ENCODE assay signal across 8 mouse cellular contexts in genomic region chr7:80587684-80588083, GRCm38 (mm10). TPM values are rescaled to one million over a fixed set of nuclear protein-coding genes. Genes with fewer than 3 reads are reported as not detected.
DNase-seq lines count a peak whose midpoint lies in the region; ATAC-seq and TF ChIP-seq lines count a peak whose summit lies in the region.

No protein-coding gene starts in this region.

- H3K79me2 ChIP-seq in heart, adult 2 months (replicated peaks; ENCODE audit: control insufficient read depth, insufficient read depth, low read length): no peaks in the 10 kb centered on the region

- TF ChIP-seq CTCF in heart, adult 2 months (IDR thresholded peaks at IDR 0.05): no peak

- peak; percentile 42; the same call in 1 of the 2 replicates for ATAC-seq in forebrain, embryonic 11.5 days (replicated peaks; ENCODE audit: low FRiP score)
- no peak for ATAC-seq in forebrain, embryonic 15.5 days (replicated peaks)
- ATAC-seq in kidney, embryonic 16.5 days (ENCODE audit: low FRiP score, low TSS enrichment): peak; percentile 49
- no peak for ATAC-seq in neural tube, embryonic 11.5 days (ENCODE audit: insufficient read depth, low FRiP score, low TSS enrichment)
- no peak for ATAC-seq in frontal cortex, adult (ENCODE audit: low TSS enrichment)

- DNase-seq in forebrain, embryonic 11.5 days (ENCODE audit: low spot score): no peak
- peak; percentile 47 to 52 for DNase-seq in heart, adult 2 months
- DNase-seq in neural tube, embryonic 11.5 days (ENCODE audit: low spot score): peak; percentile 41
- no peak for DNase-seq in urinary bladder, postnatal 36 days (ENCODE audit: low spot score in 2 of 2)
- DNase-seq in frontal cortex, postnatal 10 days (ENCODE audit: low spot score in 2 of 2): no peak

- H3K4me2 ChIP-seq in forebrain, embryonic 11.5 days (ENCODE audit: low read depth, low read length, severe bottlenecking): peak overlapping the region; percentile 33; the same call in 1 of the 2 replicates
- H3K4me2 ChIP-seq in forebrain, embryonic 15.5 days (replicated peaks): no peak overlapping the region
- H3K4me2 ChIP-seq in kidney, embryonic 16.5 days (replicated peaks; ENCODE audit: low read depth, low read length): peak overlapping the region; percentile 41
- peak overlapping the region; percentile 36 for H3K4me2 ChIP-seq in neural tube, embryonic 11.5 days (ENCODE audit: low read depth)

- H3K36me3 ChIP-seq in forebrain, embryonic 11.5 days (ENCODE audit: control insufficient read depth, insufficient read depth, low read length): no peaks in the 10 kb centered on the region; the same call in 1 of the 2 replicates
- H3K36me3 ChIP-seq in forebrain, embryonic 15.5 days: peaks cover 42% of the 10 kb centered on the region
- no peaks in the 10 kb centered on the region for H3K36me3 ChIP-seq in heart, adult 2 months (ENCODE audit: control insufficient read depth, insufficient read depth, low read length)
- H3K36me3 ChIP-seq in kidney, embryonic 16.5 days (ENCODE audit: insufficient read depth, low read length): peaks cover 37% of the 10 kb centered on the region
- peaks cover 4% of the 10 kb centered on the region; the same call in 1 of the 2 replicates for H3K36me3 ChIP-seq in neural tube, embryonic 11.5 days (ENCODE audit: control insufficient read depth, insufficient read depth, low read length)

- TF ChIP-seq POLR2A in heart, adult 2 months (IDR thresholded peaks at IDR 0.05; ENCODE audit: insufficient read depth, low read depth, low read length): no peak

- no peaks in the 10 kb centered on the region for H3K27me3 ChIP-seq in forebrain, embryonic 11.5 days (ENCODE audit: control insufficient read depth, insufficient read depth, low read length)
- no peaks in the 10 kb centered on the region for H3K27me3 ChIP-seq in forebrain, embryonic 15.5 days
- H3K27me3 ChIP-seq in heart, adult 2 months (ENCODE audit: control insufficient read depth, insufficient read depth, low read length): no peaks in the 10 kb centered on the region
- no peaks in the 10 kb centered on the region for H3K27me3 ChIP-seq in kidney, embryonic 16.5 days (ENCODE audit: insufficient read depth, low read length)
- no peaks in the 10 kb centered on the region for H3K27me3 ChIP-seq in neural tube, embryonic 11.5 days (ENCODE audit: control insufficient read depth, insufficient read depth, low read length)

- no peak for TF ChIP-seq EP300 in heart, adult 2 months (IDR thresholded peaks at IDR 0.05; ENCODE audit: insufficient read depth, low read depth, low read length)

- no peak overlapping the region for H3K4me3 ChIP-seq in forebrain, embryonic 11.5 days (ENCODE audit: low read depth, low read length)
- no peak overlapping the region for H3K4me3 ChIP-seq in forebrain, embryonic 15.5 days
- H3K4me3 ChIP-seq in heart, adult 2 months: 0 out of 2 replicates have a peak overlapping the region, but pooled peaks have one; percentile 21
- peak overlapping the region; percentile 20 for H3K4me3 ChIP-seq in kidney, embryonic 16.5 days (ENCODE audit: low read length)
- H3K4me3 ChIP-seq in neural tube, embryonic 11.5 days (ENCODE audit: low read depth, low read length): no peak overlapping the region

- H3K9me3 ChIP-seq in forebrain, embryonic 11.5 days (ENCODE audit: control insufficient read depth, low read length): no peaks in the 10 kb centered on the region
- no peaks in the 10 kb centered on the region for H3K9me3 ChIP-seq in forebrain, embryonic 15.5 days
- H3K9me3 ChIP-seq in kidney, embryonic 16.5 days (ENCODE audit: low read length): no peaks in the 10 kb centered on the region
- no peaks in the 10 kb centered on the region for H3K9me3 ChIP-seq in neural tube, embryonic 11.5 days (ENCODE audit: control insufficient read depth, low read length)

- 30% methylated on average over 10 of the region's 10 CpGs for WGBS in forebrain, embryonic 11.5 days
- WGBS in forebrain, embryonic 15.5 days: 35% methylated on average over 10 of the region's 10 CpGs
- WGBS in heart, adult 2 months: 17% methylated on average over 10 of the region's 10 CpGs
- 9% methylated on average over 10 of the region's 10 CpGs for WGBS in kidney, embryonic 16.5 days
- 35% methylated on average over 10 of the region's 10 CpGs for WGBS in neural tube, embryonic 11.5 days

- intact Hi-C loops in heart, adult 2 months (cut with DNase I): loop anchor here (2.0 kb wide), 1 partner anchor 101 kb away; the partner anchor contains the start of gene Crtc3

- no peak overlapping the region for H3K27ac ChIP-seq in forebrain, embryonic 11.5 days (ENCODE audit: low read depth, low read length)
- no peak overlapping the region for H3K27ac ChIP-seq in forebrain, embryonic 15.5 days (replicated peaks)
- peak overlapping the region; percentile 47 for H3K27ac ChIP-seq in heart, adult 2 months
- H3K27ac ChIP-seq in kidney, embryonic 16.5 days (ENCODE audit: low read length): peak overlapping the region; percentile 51
- no peak overlapping the region for H3K27ac ChIP-seq in neural tube, embryonic 11.5 days (ENCODE audit: low read depth, low read length)

- peaks cover 5% of the 10 kb centered on the region; the same call in 1 of the 2 replicates for H3K4me1 ChIP-seq in forebrain, embryonic 11.5 days (replicated peaks; ENCODE audit: control insufficient read depth, insufficient read depth, low read length)
- peaks cover 5% of the 10 kb centered on the region; the same call in 1 of the 2 replicates for H3K4me1 ChIP-seq in forebrain, embryonic 15.5 days
- H3K4me1 ChIP-seq in heart, adult 2 months (ENCODE audit: control insufficient read depth, insufficient read depth, low read length): peaks cover 15% of the 10 kb centered on the region
- H3K4me1 ChIP-seq in kidney, embryonic 16.5 days (ENCODE audit: insufficient read depth, low read length): peaks cover 25% of the 10 kb centered on the region
- H3K4me1 ChIP-seq in neural tube, embryonic 11.5 days (ENCODE audit: control insufficient read depth, insufficient read depth, low read length): 0 out of 2 replicates have a peak, but pooled peaks cover 5% of the 10 kb centered on the region

- H3K9ac ChIP-seq in forebrain, embryonic 11.5 days (ENCODE audit: low read length): 0 out of 2 replicates have a peak overlapping the region, but pooled peaks have one; percentile 16
- no peak overlapping the region for H3K9ac ChIP-seq in forebrain, embryonic 15.5 days (replicated peaks)
- peak overlapping the region; percentile 5 for H3K9ac ChIP-seq in heart, adult 2 months (ENCODE audit: low read depth, low read length)
- H3K9ac ChIP-seq in kidney, embryonic 16.5 days (replicated peaks; ENCODE audit: low read length): peak overlapping the region; percentile 28; the same call in 1 of the 2 replicates
- peak overlapping the region; percentile 22 for H3K9ac ChIP-seq in neural tube, embryonic 11.5 days (ENCODE audit: low read length)

RNA-seq across cellular contexts. Expression of gene Blm, which starts 52.8 kb away (rescaled TPM):
- 50.4 and 53.0 TPM in 2 replicates for polyA plus RNA-seq in forebrain, embryonic 11.5 days (2014; fragmentation: Nextera tagmentation; extraction: Ambion mirVana)
- polyA plus RNA-seq in forebrain, embryonic 15.5 days (2015; fragmentation: Nextera tagmentation; extraction: Ambion mirVana): 14.5 and 17.3 TPM in 2 replicates
- 1 to 10 TPM in 1 of 2 experiments, under 1 TPM in 1; 0.91 to 1.3 TPM for total RNA-seq in heart, adult 2 months (2021)
- 0.59 and 0.67 TPM in 2 replicates for polyA plus RNA-seq in heart, adult 2 months (2012; rRNA removed)
- polyA plus RNA-seq in kidney, embryonic 16.5 days (2015; fragmentation: Nextera tagmentation; extraction: Ambion mirVana): 21.7 and 25.2 TPM in 2 replicates
- polyA plus RNA-seq in neural tube, embryonic 11.5 days (2014; fragmentation: Nextera tagmentation; extraction: Ambion mirVana): 34.5 and 37.6 TPM in 2 replicates

Comparison
In these comparisons a context has a peak if more than half of its experiments do, and no peak if none do; other contexts are left out.
1. ATAC-seq: peak in forebrain, embryonic 11.5 days (single experiment) and kidney, embryonic 16.5 days (single experiment); none in forebrain, embryonic 15.5 days (single experiment), neural tube, embryonic 11.5 days (single experiment) and frontal cortex, adult (single experiment).
2. DNase-seq: peak in heart, adult 2 months (2 of 2) and neural tube, embryonic 11.5 days (single experiment); none in forebrain, embryonic 11.5 days (single experiment), urinary bladder, postnatal 36 days (0 of 2) and frontal cortex, postnatal 10 days (0 of 2).
3. H3K27ac ChIP-seq: peak in heart, adult 2 months (single experiment) and kidney, embryonic 16.5 days (single experiment); none in forebrain, embryonic 11.5 days (single experiment), forebrain, embryonic 15.5 days (single experiment) and neural tube, embryonic 11.5 days (single experiment).
4. H3K4me3 ChIP-seq: peak in heart, adult 2 months (single experiment) and kidney, embryonic 16.5 days (single experiment); none in forebrain, embryonic 11.5 days (single experiment), forebrain, embryonic 15.5 days (single experiment) and neural tube, embryonic 11.5 days (single experiment).